Mouse (Mus musculus): Measurements from ENCODE around the gene 9130204L05Rik. TPM values are rescaled to one million over a fixed set of nuclear protein-coding genes. Genes with fewer than 3 reads are reported as not detected.

9130204L05Rik gene
- not detected for polyA plus RNA-seq (2012; fragmentation: generic; extraction: Trizol)

GRCm38 (mm10) chr3:91090703-91091102 is at the start of gene 9130204L05Rik:
Gene 9130204L05Rik, minus strand, starts transcription at chr3:91090803.

